Mouse (Mus musculus) brain, adult 2 months (tissue): ENCODE measurements at regions not wholly inside any gene's neighbourhood (a gene's known extent, or its start where the extent isn't known, plus 50 kb on each side); places are given as distances from the start of the nearest gene placed in this dataset.

Source experiments
- DNase-seq: peaks from one replicate; pipeline ENCODE4 v3.0.0; 2011; ENCODE audit warnings: low read depth, low spot score

- DNase-seq, result no peak
These were observed 86.9 kb downstream of the Fam124b start for GRCm38 (mm10) chr1:80131354-80131753.

GRCm38 (mm10) chr1:80123966-80124365 is 94.3 kb downstream of the Fam124b start:
- DNase-seq, result peak; percentile 69

- DNase-seq, result peak; percentile 13
These were observed 102.4 kb downstream of the Fam124b start for GRCm38 (mm10) chr1:80115913-80116312.

- peak; percentile 20 for DNase-seq
These were observed 110.4 kb downstream of the Fam124b start for GRCm38 (mm10) chr1:80107747-80108476.

GRCm38 (mm10) chr1:80106269-80106668 is 112.0 kb downstream of the Fam124b start:
- peak; percentile 44 for DNase-seq

GRCm38 (mm10) chr1:80098266-80098665 is 120.0 kb downstream of the Fam124b start:
- no peak for DNase-seq

GRCm38 (mm10) chr1:80091800-80092199 is 126.5 kb downstream of the Fam124b start:
- DNase-seq, result no peak

GRCm38 (mm10) chr1:80091350-80091749 is 126.9 kb downstream of the Fam124b start:
- peak; percentile 29 for DNase-seq

GRCm38 (mm10) chr1:80088651-80089050 is 129.6 kb downstream of the Fam124b start:
- no peak for DNase-seq

GRCm38 (mm10) chr1:80076357-80076756 is 141.9 kb downstream of the Fam124b start:
- DNase-seq, result no peak

- DNase-seq, result peak; percentile 38
These were observed 143.9 kb downstream of the Fam124b start for GRCm38 (mm10) chr1:80074376-80074775.

GRCm38 (mm10) chr1:80073950-80074349 is 144.3 kb downstream of the Fam124b start:
- peak; percentile 70 for DNase-seq

- peak; percentile 2 for DNase-seq
These were observed 149.1 kb downstream of the Fam124b start for GRCm38 (mm10) chr1:80069141-80069540.

- DNase-seq, result no peak
These were observed 156.2 kb downstream of the Fam124b start for GRCm38 (mm10) chr1:80062121-80062520.

- peak; percentile 19 for DNase-seq
These were observed 156.6 kb downstream of the Fam124b start for GRCm38 (mm10) chr1:80061632-80062031.

- DNase-seq, result no peak
These were observed 173.1 kb downstream of the Fam124b start for GRCm38 (mm10) chr1:80045141-80045540.

- DNase-seq, result peak; percentile 27
These were observed 177.9 kb downstream of the Fam124b start for GRCm38 (mm10) chr1:80040409-80040808.

GRCm38 (mm10) chr1:80039891-80040290 is 178.4 kb downstream of the Fam124b start:
- DNase-seq, result no peak

- DNase-seq, result no peak
These were observed 178.2 kb upstream of the Serpine2 start for GRCm38 (mm10) chr1:80039161-80039560.

GRCm38 (mm10) chr1:80038059-80038458 is 177.1 kb upstream of the Serpine2 start:
- DNase-seq, result no peak

GRCm38 (mm10) chr1:80036436-80036835 is 175.5 kb upstream of the Serpine2 start:
- DNase-seq, result no peak

- peak; percentile 36 for DNase-seq
These were observed 172.5 kb upstream of the Serpine2 start for GRCm38 (mm10) chr1:80033522-80033921.

GRCm38 (mm10) chr1:80033121-80033520 is 172.1 kb upstream of the Serpine2 start:
- DNase-seq, result peak; percentile 4

- no peak for DNase-seq
These were observed 171.5 kb upstream of the Serpine2 start for GRCm38 (mm10) chr1:80032464-80032863.
